Mouse (Mus musculus): Measurements from ENCODE around the gene Dnah2. TPM values are rescaled to one million over a fixed set of nuclear protein-coding genes. Genes with fewer than 3 reads are reported as not detected.
"Not testable (repeated sequence)": the region's sequence is repeated elsewhere in the genome, so short reads cannot be mapped to it uniquely, and the experiment has no call there.

Dnah2 gene
- polyA plus RNA-seq, 1 experiment from 2014 or later, result 1.5 TPM

- no peaks in the 10 kb centered on the region for H3K9me3 ChIP-seq (ENCODE audit: control insufficient read depth, low read length)
- ATAC-seq (ENCODE audit: low FRiP score, low TSS enrichment), result peak; percentile 78
- peak overlapping the region; percentile 73 for H3K27ac ChIP-seq (ENCODE audit: low read depth, low read length)
- H3K36me3 ChIP-seq (ENCODE audit: control insufficient read depth, insufficient read depth, low read length), result no peaks in the 10 kb centered on the region
- peak overlapping the region; percentile 91 for H3K4me2 ChIP-seq (replicated peaks; ENCODE audit: low read depth, low read length)
- peaks cover 9% of the 10 kb centered on the region for H3K4me1 ChIP-seq (ENCODE audit: control insufficient read depth, insufficient read depth, low read length)
- no peaks in the 10 kb centered on the region; the same call in 1 of the 2 replicates for H3K27me3 ChIP-seq (ENCODE audit: control insufficient read depth, insufficient read depth, low read length)
- under 1% methylated on average over 44 of the region's 44 CpGs for WGBS
- peak overlapping the region; percentile 74 for H3K9ac ChIP-seq (ENCODE audit: low read depth, low read length)
- peak overlapping the region; percentile 51 for H3K4me3 ChIP-seq (ENCODE audit: low read length)
Observed at GRCm38 (mm10) chr11:69546423-69547053, 2.4 kb downstream of the Dnah2 start.

GRCm38 (mm10) chr11:69545957-69546356 lies 3.0 kb downstream of the Dnah2 start:
- Histone ChIP-seq H3K4me3 (ENCODE audit: low read length) (peak overlapping the region; percentile 51), H3K4me2 (replicated peaks; ENCODE audit: low read depth, low read length) (peak overlapping the region; percentile 91), H3K36me3 (ENCODE audit: control insufficient read depth, insufficient read depth, low read length) (no peaks in the 10 kb centered on the region), H3K4me1 (ENCODE audit: control insufficient read depth, insufficient read depth, low read length) (peaks cover 9% of the 10 kb centered on the region), H3K9me3 (ENCODE audit: control insufficient read depth, low read length) (no peaks in the 10 kb centered on the region), H3K27ac (ENCODE audit: low read depth, low read length) (peak overlapping the region; percentile 73), H3K9ac (ENCODE audit: low read depth, low read length) (peak overlapping the region; percentile 74), H3K27me3 (ENCODE audit: control insufficient read depth, insufficient read depth, low read length) (no peaks in the 10 kb centered on the region; the same call in 1 of the 2 replicates)
- WGBS, result 18% methylated on average over 7 of the region's 7 CpGs
- peak; percentile 43; the same call in 1 of the 2 replicates for ATAC-seq (ENCODE audit: low FRiP score, low TSS enrichment)

DNA sequence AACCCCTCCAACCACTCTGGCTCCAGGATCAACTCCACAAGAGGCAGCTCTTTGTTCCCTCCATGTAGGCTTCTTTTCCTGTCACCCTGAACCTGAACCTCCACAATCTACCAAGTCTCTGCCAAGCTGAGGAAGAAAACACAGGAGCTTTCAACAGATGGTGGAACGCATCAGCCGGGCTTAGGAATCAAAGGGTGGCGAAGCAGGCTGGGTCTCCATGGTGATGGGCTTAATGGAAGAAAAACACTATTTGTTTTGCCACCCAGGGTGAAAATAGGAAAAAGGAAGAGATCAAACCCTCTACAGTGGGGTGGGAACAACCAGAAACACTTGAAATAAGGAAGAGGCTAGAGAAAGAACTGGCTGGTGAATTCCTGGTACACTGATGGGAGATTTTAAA lies 5.3 kb downstream of the Dnah2 start:
- ATAC-seq (ENCODE audit: low FRiP score, low TSS enrichment), result no peak

GRCm38 (mm10) chr11:69541741-69542140 lies 7.2 kb downstream of the Dnah2 start:
- H3K9ac ChIP-seq (ENCODE audit: low read depth, low read length); H3K27ac ChIP-seq (ENCODE audit: low read depth, low read length); H3K27me3 ChIP-seq (ENCODE audit: control insufficient read depth, insufficient read depth, low read length); H3K4me1 ChIP-seq (ENCODE audit: control insufficient read depth, insufficient read depth, low read length); H3K9me3 ChIP-seq (ENCODE audit: control insufficient read depth, low read length); H3K36me3 ChIP-seq (ENCODE audit: control insufficient read depth, insufficient read depth, low read length); ATAC-seq (ENCODE audit: low FRiP score, low TSS enrichment); H3K4me3 ChIP-seq (ENCODE audit: low read length); H3K4me2 ChIP-seq (replicated peaks; ENCODE audit: low read depth, low read length): not testable (repeated sequence)
- 77% methylated on average over 1 of the region's 3 CpGs for WGBS

More for the DNA sequence above, 5.3 kb downstream of the Dnah2 start:
- no peaks in the 10 kb centered on the region; the same call in 1 of the 2 replicates for H3K27me3 ChIP-seq (ENCODE audit: control insufficient read depth, insufficient read depth, low read length)
- no peak overlapping the region for H3K4me2 ChIP-seq (replicated peaks; ENCODE audit: low read depth, low read length)
- no peaks in the 10 kb centered on the region for H3K36me3 ChIP-seq (ENCODE audit: control insufficient read depth, insufficient read depth, low read length)
- H3K9ac ChIP-seq (ENCODE audit: low read depth, low read length), result no peak overlapping the region
- WGBS, result 39% methylated on average over 3 of the region's 3 CpGs
- no peak overlapping the region for H3K27ac ChIP-seq (ENCODE audit: low read depth, low read length)
- no peak overlapping the region for H3K4me3 ChIP-seq (ENCODE audit: low read length)
- H3K4me1 ChIP-seq (ENCODE audit: control insufficient read depth, insufficient read depth, low read length), result peaks cover 6% of the 10 kb centered on the region
- no peaks in the 10 kb centered on the region for H3K9me3 ChIP-seq (ENCODE audit: control insufficient read depth, low read length)

GRCm38 (mm10) chr11:69540700-69541099 lies 8.2 kb downstream of the Dnah2 start:
- H3K27ac ChIP-seq (ENCODE audit: low read depth, low read length), result no peak overlapping the region
- no peaks in the 10 kb centered on the region for H3K4me1 ChIP-seq (ENCODE audit: control insufficient read depth, insufficient read depth, low read length)
- no peaks in the 10 kb centered on the region for H3K9me3 ChIP-seq (ENCODE audit: control insufficient read depth, low read length)
- no peak overlapping the region for H3K4me2 ChIP-seq (replicated peaks; ENCODE audit: low read depth, low read length)
- H3K27me3 ChIP-seq (ENCODE audit: control insufficient read depth, insufficient read depth, low read length), result no peaks in the 10 kb centered on the region
- no peak for ATAC-seq (ENCODE audit: low FRiP score, low TSS enrichment)
- no peak overlapping the region for H3K4me3 ChIP-seq (ENCODE audit: low read length)
- H3K9ac ChIP-seq (ENCODE audit: low read depth, low read length), result no peak overlapping the region
- no peaks in the 10 kb centered on the region for H3K36me3 ChIP-seq (ENCODE audit: control insufficient read depth, insufficient read depth, low read length)
- 95% methylated on average over 2 of the region's 2 CpGs for WGBS

GRCm38 (mm10) chr11:69534990-69535389 lies 13.9 kb downstream of the Dnah2 start:
- no peaks in the 10 kb centered on the region for H3K36me3 ChIP-seq (ENCODE audit: control insufficient read depth, insufficient read depth, low read length)
- no peak overlapping the region for H3K4me2 ChIP-seq (replicated peaks; ENCODE audit: low read depth, low read length)
- no peak overlapping the region for H3K27ac ChIP-seq (ENCODE audit: low read depth, low read length)
- no peaks in the 10 kb centered on the region for H3K27me3 ChIP-seq (ENCODE audit: control insufficient read depth, insufficient read depth, low read length)
- ATAC-seq (ENCODE audit: low FRiP score, low TSS enrichment), result no peak
- 71% methylated on average over 1 of the region's 1 CpGs for WGBS
- no peaks in the 10 kb centered on the region for H3K9me3 ChIP-seq (ENCODE audit: control insufficient read depth, low read length)
- H3K9ac ChIP-seq (ENCODE audit: low read depth, low read length), result no peak overlapping the region
- no peaks in the 10 kb centered on the region for H3K4me1 ChIP-seq (ENCODE audit: control insufficient read depth, insufficient read depth, low read length)
- no peak overlapping the region for H3K4me3 ChIP-seq (ENCODE audit: low read length)

DNA sequence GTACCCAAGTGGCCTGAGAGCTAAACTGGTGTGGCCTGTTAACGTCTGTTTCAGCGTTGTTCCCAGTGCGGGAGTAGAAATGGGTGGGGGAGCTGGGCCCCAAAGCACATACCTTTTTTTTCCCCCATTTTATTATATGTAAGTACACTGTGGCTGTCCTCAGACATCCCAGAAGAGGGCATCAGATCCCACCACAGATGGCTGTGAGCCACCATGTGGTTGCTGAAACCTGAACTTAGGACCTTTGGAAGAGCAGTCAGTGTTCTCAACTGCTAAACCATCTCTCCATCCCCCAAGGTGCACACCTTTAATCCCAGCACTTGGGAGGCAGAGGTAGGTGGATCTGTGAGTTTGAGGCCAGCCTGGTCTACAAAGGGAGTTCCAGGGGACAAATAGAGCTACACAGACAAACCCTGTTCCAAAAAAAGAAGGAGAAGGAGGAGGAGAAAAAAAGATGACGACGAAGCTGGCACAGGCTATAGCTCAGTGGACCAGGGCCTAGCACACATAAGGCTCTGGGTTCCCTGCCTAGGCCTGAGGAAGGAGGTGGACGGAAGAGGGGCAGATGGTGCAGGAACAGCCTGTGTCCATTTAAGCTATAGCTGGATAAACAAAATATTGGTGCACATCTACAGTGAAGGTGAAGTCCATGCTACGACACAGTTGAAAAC lies 16.3 kb downstream of the Dnah2 start:
- Histone ChIP-seq H3K4me3 (ENCODE audit: low read length) (no peak overlapping the region), H3K4me2 (replicated peaks; ENCODE audit: low read depth, low read length) (no peak overlapping the region), H3K36me3 (ENCODE audit: control insufficient read depth, insufficient read depth, low read length) (no peaks in the 10 kb centered on the region), H3K9ac (ENCODE audit: low read depth, low read length) (no peak overlapping the region), H3K9me3 (ENCODE audit: control insufficient read depth, low read length) (no peaks in the 10 kb centered on the region), H3K4me1 (ENCODE audit: control insufficient read depth, insufficient read depth, low read length) (no peaks in the 10 kb centered on the region), H3K27ac (ENCODE audit: low read depth, low read length) (no peak overlapping the region), H3K27me3 (ENCODE audit: control insufficient read depth, insufficient read depth, low read length) (no peaks in the 10 kb centered on the region)
- ATAC-seq (ENCODE audit: low FRiP score, low TSS enrichment), result no peak
- 83% methylated on average over 7 of the region's 7 CpGs for WGBS

DNA sequence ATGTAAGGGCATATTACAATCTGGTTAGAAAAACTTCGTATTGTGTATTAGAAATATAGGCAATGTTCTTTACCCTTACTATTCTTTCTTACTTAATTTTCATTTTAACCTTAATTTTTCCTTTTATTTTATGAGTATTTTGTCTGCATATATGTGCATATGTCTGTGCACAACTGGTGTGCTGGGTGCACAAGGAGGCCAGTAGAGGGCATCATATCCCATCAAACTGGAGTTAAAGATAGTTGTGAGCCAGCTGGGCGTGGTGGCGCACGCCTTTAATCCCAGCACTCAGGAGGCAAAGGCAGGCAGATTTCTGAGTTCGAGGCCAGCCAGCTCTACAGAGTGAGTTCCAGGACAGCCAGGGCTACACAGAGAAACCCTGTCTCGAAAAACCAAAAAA lies 18.2 kb downstream of the Dnah2 start:
- ATAC-seq (ENCODE audit: low FRiP score, low TSS enrichment); H3K27ac ChIP-seq (ENCODE audit: low read depth, low read length); H3K9ac ChIP-seq (ENCODE audit: low read depth, low read length); H3K9me3 ChIP-seq (ENCODE audit: control insufficient read depth, low read length); H3K4me2 ChIP-seq (replicated peaks; ENCODE audit: low read depth, low read length); H3K27me3 ChIP-seq (ENCODE audit: control insufficient read depth, insufficient read depth, low read length); H3K4me3 ChIP-seq (ENCODE audit: low read length); H3K4me1 ChIP-seq (ENCODE audit: control insufficient read depth, insufficient read depth, low read length); H3K36me3 ChIP-seq (ENCODE audit: control insufficient read depth, insufficient read depth, low read length): not testable (repeated sequence)
- WGBS, result 91% methylated on average over 6 of the region's 6 CpGs

GRCm38 (mm10) chr11:69530281-69530680 lies 18.6 kb downstream of the Dnah2 start:
- WGBS, result 94% methylated on average over 3 of the region's 3 CpGs
- H3K27ac ChIP-seq (ENCODE audit: low read depth, low read length); H3K27me3 ChIP-seq (ENCODE audit: control insufficient read depth, insufficient read depth, low read length); H3K4me2 ChIP-seq (replicated peaks; ENCODE audit: low read depth, low read length); H3K4me1 ChIP-seq (ENCODE audit: control insufficient read depth, insufficient read depth, low read length); H3K4me3 ChIP-seq (ENCODE audit: low read length); H3K9me3 ChIP-seq (ENCODE audit: control insufficient read depth, low read length); ATAC-seq (ENCODE audit: low FRiP score, low TSS enrichment); H3K36me3 ChIP-seq (ENCODE audit: control insufficient read depth, insufficient read depth, low read length); H3K9ac ChIP-seq (ENCODE audit: low read depth, low read length): not testable (repeated sequence)

All from kidney, embryonic 14.5 days (tissue).